Mouse (Mus musculus): ENCODE data around the gene Tmem80.
A peak's percentile ranks its signal among the peaks of the same experiment; 100 is the strongest.

Gene Tmem80

DNA sequence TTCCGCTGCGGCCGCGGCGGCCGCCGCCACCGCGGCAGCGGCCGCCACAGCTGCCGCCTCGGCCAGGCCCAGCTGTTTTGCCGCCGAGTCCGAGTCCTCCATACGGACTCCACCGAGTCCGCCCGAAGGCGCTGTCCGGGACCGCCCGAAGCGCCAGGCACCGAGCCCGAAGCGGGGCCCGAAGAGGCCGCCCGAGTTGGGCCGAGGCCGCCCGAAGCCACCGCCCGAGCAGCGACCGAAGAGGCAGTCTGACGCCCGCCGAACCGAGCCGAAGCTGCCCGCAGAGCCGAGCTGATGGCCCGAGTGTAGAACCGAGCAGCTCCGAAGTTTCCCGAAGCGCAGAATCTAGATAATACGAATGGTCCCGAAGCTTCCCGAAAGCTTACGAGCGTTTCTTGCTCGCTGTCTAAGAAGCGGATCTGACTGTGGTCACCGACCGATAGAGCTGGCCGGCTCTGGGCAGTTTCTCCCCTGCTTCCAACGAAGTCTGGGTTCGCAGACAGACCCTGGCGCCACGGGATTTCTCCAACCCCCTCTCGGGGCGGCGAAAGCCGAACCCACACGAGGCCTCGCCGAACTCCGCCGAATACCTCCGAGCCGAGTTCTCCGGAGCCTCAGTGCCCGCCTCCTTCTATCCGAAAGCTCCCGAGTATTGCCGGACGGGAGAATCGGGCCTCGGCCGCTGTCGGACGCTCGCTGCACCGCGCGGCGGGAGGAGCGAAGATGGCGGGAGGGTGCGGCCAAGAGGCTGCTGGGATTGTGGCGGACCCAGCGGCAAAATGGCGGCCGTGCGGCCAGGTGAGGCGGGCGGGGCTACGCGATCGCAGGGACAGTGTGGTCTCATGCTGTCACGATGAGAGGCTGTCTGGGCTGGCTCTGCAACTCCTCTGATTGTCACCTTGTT, at the start of gene Tmem80, which contains the start of gene Deaf1:
Gene Tmem80, plus strand, starts transcription at position 271 of the 904 bp plus-strand sequence.
Gene Deaf1, minus strand, starts transcription at position 222 of the 904 bp plus-strand sequence.
- peak; percentile 99 for DNase-seq (ENCODE audit: low read depth, low spot score)

DNA sequence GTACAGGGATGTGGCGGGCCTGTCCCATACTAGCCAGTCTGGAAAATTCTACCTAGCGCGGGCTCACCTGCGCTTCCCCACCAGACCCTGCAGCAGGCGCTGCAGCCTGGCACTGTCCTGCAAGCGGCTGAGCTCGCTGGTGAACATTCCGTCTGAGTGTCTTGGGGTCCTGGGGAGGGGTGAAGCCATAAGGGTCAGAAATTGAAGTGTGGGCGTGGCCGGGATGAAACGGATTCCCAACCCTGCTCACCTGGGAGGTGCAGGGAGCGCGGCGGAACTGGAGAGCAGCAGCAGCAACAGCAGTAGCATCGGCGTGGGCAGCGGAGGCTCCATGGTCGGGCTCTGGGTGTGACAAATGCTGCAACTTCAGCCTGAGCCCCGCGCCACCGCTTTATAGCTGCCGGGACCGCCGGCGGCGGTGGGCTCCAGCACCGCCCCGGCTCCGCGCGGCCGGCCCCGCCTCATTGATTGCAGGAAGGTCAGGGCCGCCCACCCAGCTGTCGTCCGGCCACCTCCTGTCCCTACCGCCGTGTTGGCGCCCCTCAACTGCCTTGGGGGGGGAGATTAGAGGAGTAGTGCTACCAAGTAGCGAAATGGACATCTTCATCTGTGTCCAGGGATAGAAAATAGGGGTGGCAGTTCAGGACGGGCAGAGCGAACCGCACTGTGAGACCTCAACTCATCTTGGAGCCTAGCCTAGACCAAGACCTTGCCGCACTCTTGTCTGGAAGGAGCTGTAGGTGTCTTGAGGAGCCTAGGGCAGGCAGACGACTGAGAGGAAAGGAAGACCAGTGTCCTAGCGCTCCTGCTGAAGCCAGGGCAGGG, 48.6 kb upstream of the Tmem80 start, which contains the start of gene Sct:
Gene Sct, minus strand, starts transcription at position 368 of the 825 bp plus-strand sequence.
- peak; percentile 72 for DNase-seq (ENCODE audit: low read depth, low spot score)

DNA sequence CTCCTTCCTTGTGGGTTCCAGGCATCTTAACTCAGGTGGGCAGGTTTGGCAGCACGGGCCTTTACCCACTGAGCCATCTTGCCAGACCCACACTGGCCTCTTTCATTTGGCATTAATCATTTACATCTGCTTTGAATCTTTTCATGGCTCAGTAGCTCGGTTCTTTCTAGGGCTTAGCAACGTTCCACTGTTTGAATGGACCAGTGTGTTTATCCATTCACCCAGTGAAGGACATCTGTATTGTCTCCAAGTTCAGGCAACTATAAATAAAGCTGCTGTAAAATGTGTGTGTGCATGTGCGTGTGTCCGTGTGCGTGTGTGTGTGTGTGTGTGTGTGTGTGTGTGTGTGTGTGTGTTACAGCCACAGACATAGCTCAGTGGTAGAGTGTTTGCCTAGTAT, 46.1 kb upstream of the Tmem80 start:
- no peak for DNase-seq (ENCODE audit: low read depth, low spot score)

DNA sequence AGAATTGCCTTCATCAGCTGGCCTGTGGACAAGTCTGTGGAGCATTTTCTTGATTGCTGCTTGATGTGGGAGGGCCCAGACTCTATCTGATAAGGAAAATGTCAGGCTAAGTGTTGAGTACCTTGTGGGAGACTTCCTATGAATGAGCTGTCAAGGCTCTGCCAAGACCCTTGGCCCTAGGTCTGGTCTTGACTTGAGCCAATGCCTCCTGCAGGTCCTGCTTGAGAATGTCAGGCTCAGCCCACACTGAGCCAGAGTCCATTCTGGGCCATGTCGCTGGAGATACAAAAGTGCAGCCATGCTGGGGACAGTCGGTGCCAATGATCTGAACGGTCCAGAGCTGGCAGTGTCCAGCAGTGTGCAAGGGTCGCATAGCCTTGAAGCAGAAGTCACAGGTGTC, 44.8 kb upstream of the Tmem80 start:
- no peak for DNase-seq (ENCODE audit: low read depth, low spot score)

DNA sequence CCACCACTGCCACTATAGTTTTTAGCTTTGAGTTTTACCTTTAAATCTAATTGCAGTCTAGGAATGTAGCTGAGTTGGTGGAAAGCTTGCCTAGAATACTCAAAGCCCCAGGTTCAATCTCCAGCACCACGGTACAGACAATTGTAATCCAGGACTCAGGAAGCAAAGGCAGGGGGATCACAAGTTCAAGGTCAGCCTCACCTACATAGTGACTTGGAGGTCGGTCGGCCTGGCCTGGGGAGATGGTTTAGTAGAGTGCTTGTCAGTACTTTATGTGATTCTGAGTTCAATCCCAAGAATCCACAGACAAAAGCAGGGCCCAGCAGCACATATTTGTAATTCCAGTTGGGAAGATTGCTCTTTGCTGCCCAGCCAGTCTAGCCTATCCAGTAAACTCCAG, 39.5 kb upstream of the Tmem80 start:
- DNase-seq (ENCODE audit: low read depth, low spot score), result no peak

DNA sequence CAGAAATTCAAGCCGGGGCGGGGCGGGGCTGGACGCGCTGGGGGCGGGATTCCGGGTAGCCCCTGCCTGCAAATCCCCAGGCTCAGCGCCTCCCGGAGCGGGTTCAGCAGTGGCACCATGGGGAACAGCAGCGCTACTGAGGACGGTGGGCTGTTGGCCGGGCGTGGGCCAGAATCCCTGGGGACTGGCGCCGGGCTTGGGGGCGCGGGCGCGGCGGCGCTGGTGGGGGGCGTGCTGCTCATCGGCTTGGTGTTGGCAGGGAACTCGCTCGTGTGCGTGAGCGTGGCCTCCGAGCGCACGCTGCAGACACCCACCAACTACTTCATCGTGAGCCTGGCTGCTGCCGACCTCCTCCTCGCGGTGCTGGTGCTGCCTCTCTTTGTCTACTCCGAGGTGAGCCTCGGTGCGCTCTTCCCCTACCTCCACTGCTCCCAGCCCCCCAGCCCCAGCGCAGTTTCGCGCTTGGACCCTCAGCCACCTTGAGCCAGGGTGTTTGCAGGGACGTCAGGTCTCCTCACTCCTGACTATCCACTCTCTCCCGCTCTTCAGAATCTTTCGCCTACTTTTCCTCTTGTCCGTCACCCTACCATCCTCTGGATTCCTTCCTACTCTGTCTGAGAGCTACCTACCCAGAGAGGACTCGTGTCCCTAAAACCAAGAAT, 35.5 kb upstream of the Tmem80 start, which contains the start of gene Drd4:
Gene Drd4, plus strand, starts transcription at position 86 of the 662 bp plus-strand sequence.
- DNase-seq (ENCODE audit: low read depth, low spot score), result peak; percentile 49

DNA sequence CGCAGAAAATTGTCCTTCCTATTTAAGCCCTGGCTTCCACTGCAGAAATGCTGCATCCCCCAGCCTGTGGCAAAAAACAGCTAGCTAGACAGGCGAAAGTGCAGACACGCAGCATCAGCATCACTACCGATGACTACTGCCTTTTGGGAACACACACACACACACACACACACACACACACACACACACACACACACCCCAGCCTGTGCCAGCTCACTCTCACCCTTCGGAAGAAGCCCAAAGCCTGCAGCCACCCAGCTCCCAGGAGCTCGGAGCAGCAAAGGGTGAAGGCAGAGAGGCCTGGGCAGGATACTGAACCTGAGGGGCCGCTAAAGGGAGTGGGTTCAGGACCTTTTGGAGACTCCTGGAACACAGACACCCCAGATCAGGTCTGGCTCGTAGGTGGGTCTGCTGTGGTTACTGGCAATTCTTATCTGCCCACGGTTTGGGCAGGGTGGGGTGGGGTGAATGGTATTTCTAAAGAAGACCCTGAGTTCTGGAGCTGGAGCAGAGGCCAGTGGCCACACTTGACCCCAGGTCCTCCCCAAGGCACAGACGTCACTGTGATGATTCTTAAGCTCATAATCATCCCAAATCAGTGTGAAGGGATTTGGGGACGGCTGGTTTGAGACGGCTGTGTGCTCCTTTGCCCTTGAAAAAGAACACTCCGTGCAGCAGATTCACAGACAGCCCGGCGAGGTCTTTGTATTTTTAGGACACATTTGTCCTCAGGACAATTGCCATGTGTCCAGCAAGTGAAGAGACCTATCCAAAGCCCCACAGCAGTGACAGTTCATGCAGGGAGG, 34.8 kb upstream of the Tmem80 start:
- DNase-seq (ENCODE audit: low read depth, low spot score), result peak; percentile 52

DNA sequence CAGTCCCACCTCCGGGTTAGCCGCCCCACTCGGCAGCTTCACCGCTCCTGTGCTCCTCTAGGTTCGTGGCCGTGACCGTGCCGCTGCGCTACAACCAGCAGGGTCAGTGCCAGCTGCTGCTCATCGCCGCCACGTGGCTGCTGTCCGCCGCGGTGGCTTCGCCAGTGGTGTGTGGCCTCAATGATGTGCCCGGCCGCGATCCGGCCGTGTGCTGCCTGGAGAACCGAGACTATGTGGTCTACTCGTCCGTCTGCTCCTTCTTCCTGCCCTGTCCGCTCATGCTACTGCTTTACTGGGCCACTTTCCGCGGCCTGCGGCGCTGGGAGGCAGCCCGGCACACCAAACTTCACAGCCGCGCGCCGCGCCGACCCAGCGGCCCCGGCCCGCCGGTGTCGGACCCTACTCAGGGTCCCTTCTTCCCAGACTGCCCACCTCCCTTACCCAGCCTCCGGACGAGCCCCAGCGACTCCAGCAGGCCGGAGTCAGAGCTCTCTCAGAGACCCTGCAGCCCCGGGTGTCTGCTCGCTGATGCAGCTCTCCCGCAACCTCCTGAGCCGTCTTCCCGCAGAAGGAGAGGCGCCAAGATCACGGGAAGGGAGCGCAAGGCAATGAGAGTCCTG, 33.6 kb upstream of the Tmem80 start:
- DNase-seq (ENCODE audit: low read depth, low spot score), result peak; percentile 33

DNA sequence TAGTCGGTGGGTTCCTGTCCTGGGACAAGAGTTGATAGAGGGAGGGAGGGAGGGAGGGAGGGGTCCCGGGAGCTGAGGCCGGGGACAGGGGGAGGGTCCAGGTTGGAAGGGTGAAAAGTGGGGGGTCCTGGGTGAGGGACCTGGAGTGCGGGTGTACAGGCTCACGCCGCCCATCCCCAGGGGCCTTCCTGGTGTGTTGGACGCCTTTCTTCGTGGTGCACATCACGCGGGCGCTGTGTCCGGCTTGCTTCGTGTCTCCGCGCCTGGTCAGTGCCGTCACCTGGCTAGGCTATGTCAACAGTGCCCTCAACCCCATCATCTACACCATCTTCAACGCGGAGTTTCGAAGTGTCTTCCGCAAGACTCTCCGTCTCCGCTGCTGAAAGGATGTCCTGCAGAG, 33.1 kb upstream of the Tmem80 start:
- DNase-seq (ENCODE audit: low read depth, low spot score), result no peak

DNA sequence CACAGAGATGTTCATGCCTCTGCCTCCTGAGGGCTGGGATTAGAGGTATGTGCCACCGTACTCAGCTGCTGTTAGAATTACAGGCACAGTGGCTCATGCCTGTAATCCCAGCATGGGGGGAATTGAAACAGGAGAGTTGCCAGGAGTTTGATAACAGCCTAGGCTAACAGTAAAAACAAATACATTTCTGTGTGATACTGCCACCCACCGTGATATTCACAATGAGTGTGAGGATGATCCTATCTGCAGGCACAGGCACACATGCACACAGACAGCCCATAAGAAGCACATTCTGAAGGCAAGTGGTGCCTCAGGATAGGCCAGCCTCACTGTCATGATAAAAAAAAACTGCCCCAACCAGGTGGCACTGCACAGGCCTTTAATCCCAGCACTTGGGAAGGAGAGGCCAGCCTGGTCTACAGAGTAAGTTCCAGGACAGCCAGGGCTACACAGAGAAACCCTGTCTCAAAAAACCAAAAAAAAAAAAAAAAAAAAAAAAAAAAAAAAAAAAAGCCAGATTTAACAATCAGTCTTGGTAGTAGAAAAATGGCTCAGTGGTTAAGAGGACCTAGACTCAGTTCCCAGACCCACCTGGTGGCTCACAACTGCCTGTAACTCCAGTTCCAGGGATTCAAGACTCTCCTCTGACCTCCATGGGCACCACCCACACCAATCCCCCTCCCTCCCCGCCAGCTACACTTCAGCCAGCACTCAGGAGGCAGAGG, 29.5 kb upstream of the Tmem80 start:
- no peak for DNase-seq (ENCODE audit: low read depth, low spot score)

DNA sequence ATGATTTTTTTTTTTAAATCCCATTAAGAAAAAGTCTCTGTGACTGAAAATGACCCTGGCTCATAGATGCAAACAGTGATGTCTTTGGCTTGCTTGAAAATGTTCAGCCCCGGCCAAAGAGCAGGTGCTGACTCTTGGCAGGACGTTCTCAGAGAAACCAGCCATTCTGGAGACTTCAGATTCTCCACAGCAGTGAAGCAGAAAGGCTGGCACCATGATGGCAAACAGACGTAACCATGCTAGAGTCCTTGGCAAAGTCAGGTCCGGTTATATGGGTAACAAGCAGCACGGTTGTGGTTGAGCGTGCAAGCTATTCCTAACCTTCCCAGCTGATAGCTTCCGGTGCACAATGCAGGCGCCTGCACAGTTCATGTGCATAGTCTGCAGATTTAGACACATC, 28.4 kb upstream of the Tmem80 start:
- peak; percentile 56 for DNase-seq (ENCODE audit: low read depth, low spot score)

DNA sequence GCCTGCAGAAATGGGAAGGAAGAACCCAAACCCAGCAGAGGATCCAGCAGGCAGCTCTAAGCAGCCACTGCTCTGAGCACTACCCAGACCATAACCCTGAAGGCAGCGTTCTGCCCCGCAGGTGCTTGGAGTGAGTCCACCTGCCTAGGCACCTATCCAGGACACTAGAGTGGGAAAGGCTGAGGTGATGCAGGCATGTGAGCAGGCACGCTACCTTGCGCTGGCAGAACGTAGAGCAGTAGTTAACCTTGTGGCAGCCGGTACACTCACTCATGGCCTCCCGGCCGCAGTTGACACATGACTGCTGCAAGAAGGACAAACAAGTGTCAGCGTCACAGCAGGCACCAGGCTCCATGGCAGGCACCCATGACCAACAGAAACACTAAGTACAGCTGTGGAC, 26.2 kb upstream of the Tmem80 start:
- DNase-seq (ENCODE audit: low read depth, low spot score), result peak; percentile 41

DNA sequence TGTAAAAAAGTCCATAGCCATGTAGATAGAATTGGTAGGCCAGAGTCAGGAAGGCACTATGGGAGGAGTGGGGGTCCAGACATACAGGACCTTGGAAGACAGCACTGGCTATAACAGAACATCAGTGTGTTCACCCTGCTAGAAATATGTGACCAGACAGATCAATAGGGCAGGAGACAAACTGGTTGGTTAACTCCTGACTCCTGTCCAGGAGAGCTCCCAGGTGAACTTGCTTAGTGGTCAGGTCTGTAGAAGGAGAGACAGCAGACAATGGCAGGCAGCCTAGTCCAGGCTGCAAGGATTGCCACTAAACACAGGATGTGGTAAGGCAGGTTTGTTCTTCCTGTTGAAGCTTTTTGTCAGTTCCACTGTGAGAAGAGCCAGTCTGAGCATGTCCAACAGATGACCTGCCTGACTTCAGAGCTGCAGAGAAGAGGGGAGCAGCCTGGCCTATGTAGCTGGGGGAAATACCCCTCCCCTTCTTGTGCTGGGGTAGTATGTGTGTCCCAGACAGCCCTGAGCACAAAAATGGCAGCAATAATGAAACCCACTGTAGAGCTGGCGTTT, 24.8 kb upstream of the Tmem80 start:
- DNase-seq (ENCODE audit: low read depth, low spot score), result no peak

DNA sequence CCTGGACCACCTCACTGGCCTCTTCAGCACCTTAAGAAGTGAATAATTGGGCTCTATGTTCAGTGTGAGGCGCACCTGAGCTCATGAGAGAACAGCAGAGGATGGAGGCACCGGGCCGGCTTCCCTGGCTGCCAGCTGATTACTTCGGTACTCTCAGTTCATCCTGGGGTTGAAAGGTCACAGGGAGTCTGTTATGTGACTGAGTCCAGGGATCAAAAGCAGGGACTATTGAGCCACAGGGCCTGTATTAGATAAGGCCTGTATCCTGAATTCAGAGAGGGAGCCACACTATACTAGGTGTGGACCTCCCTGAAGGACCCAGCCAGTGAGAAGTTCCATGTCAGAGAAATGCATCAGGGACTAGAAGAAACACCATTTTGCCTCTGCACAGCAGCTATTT, 23.0 kb upstream of the Tmem80 start:
- DNase-seq (ENCODE audit: low read depth, low spot score), result no peak

DNA sequence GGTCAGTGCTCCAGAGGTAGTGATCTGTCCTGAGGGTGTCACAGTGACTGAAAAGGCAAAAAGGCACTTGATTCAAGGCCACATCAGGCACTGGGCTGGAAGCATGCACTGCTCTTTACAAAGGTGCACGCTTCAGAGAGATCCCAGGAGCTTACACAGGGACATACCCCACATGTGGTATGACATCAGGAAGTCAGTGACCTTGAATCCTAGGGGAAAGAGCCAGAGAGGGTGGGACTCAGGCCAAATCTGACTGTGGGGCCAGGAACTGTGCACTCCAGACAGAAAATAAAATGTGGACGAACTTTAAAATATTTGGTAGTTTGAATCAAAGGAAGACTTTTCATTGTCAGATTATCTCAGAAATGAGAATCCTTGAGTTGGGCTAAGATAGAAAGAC, 13.1 kb upstream of the Tmem80 start:
- no peak for DNase-seq (ENCODE audit: low read depth, low spot score)

DNA sequence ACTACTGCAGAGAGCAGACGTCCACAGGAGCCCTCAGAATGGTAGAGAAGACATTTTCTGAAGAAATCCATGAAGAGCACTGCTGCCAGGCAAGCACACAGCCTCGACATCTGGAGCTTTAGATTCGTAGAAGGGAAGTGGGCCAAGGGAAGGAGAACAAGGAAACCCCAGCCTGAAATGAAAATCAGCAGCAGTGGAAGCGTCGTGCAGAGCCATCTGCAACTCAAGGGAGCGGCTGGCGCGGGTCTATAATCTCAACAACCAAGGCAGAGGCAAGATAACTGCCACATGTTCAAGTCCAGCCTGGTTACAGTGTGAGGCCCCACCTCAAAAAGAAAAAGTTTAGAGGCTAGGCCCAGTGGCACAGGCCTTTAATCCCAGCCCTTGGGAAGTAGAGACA, 12.5 kb upstream of the Tmem80 start:
- DNase-seq (ENCODE audit: low read depth, low spot score), result peak; percentile 37

DNA sequence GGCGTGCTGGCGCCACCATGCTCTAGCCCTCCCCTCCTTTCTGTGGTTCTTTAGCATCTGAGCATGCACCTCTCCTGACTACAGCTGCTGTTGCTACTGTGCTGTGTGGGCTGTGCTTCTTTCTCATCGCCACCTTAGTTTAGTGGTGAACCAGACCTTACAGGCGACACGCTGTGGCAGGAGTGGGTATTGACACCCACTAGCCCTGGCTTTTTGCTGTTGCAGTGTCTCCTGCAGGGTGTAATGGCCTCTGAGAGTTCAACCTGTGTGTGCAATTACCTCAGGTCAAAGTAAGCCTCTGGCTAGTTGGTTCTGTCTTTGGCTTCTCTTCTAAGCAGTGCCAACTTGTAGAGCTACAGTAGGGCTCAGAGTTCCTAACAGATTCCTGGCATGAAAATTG, 11.6 kb upstream of the Tmem80 start:
- peak; percentile 70 for DNase-seq (ENCODE audit: low read depth, low spot score)

DNA sequence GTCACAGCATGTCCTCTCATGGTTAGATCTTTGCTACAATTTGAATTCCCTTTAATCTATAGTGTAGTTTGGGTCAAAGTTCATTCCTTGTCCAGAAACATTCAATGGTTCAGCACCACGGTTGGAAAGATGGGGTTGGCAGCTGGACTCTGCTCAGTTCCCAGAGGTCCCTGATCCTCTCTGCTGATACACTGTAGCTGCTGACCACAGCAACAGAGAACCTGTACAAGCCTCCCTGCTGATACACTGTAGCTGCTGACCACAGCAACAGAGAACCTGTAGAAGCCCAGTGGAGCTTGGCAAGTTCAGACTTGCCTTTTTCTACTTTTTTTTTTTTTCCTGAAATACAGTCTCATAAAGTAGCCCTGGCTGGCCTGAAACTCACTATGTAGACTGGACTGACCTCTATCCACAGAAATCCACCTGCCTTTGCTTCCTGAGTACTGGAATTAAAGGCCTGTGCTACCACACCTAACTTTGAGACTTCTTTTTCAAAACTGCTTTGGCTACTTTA, 9.9 kb upstream of the Tmem80 start:
- no peak for DNase-seq (ENCODE audit: low read depth, low spot score)

DNA sequence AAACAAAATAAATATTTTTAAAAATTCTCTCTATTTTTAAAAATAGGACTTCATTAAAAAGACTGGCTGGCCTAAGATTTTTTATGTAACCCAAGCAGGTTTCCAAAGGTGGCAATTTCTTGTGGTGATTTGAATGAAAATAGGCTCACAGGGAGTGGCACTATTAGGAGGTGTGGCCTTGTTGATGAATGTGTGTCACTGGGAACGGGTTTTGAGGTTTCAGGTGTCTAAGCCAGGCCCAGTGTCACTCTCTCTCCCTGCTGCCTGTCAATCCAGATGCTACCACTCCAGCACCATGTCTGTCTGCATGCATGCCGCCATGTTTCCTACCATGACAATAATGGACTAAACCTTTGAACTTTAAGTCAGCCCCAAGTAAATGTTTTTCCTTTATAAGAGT, 8.1 kb upstream of the Tmem80 start:
- no peak for DNase-seq (ENCODE audit: low read depth, low spot score)

Data from brain, adult 2 months (tissue).